Mouse (Mus musculus) kidney, embryonic 15.5 days (tissue): ENCODE results near the gene Cfap97. TPM values are rescaled to one million over a fixed set of nuclear protein-coding genes. Genes with fewer than 3 reads are reported as not detected.
A peak's percentile ranks its signal among the peaks of the same experiment; 100 is the strongest.
"Not testable (repeated sequence)": the region's sequence is repeated elsewhere in the genome, so short reads cannot be mapped to it uniquely, and the experiment has no call there.

ENCODE experiments used
- ATAC-seq: fragments of 200-750 bp; cut with Nextera tagmentation; replicated peaks from 2 replicates; pipeline ENCODE4 v1.8.0; 2017; ENCODE audit warnings: moderate TSS enrichment; ENCODE audit not compliant: low FRiP score
- H3K27ac ChIP-seq: fragments of 300-500 bp; sonication (generic); 2 replicates; pipeline ENCODE4 v1.5.1; 2015; ENCODE audit warnings: mild to moderate bottlenecking, inconsistent platforms
- H3K27me3 ChIP-seq: fragments of 300-500 bp; sonication (generic); 2 replicates; pipeline ENCODE4 v1.6.1; 2015; ENCODE audit warnings: inconsistent platforms
- H3K36me3 ChIP-seq: fragments of 300-500 bp; sonication (generic); 2 replicates; pipeline ENCODE4 v1.6.1; 2015; ENCODE audit warnings: inconsistent platforms
- H3K4me1 ChIP-seq: fragments of 300-500 bp; sonication (generic); 2 replicates; pipeline ENCODE4 v1.6.1; 2015; ENCODE audit warnings: inconsistent platforms
- H3K4me2 ChIP-seq: fragments of 300-500 bp; sonication (generic); 2 replicates; pipeline ENCODE4 v1.6.1; 2015; ENCODE audit warnings: moderate library complexity, mild to moderate bottlenecking, inconsistent platforms
- H3K4me3 ChIP-seq: fragments of 300-500 bp; sonication (generic); replicated peaks from 2 replicates; pipeline ENCODE4 v1.5.1; 2015; ENCODE audit warnings: mild to moderate bottlenecking, inconsistent platforms
- H3K9ac ChIP-seq: fragments of 300-500 bp; sonication (generic); 2 replicates; pipeline ENCODE4 v1.6.1; 2015; ENCODE audit warnings: mild to moderate bottlenecking, inconsistent platforms
- H3K9me3 ChIP-seq: fragments of 300-500 bp; sonication (generic); replicated peaks from 2 replicates; pipeline ENCODE4 v1.6.1; 2016; ENCODE audit warnings: inconsistent platforms
- WGBS: fragments of 180-500 bp; shearing (Covaris S2); methylation state at CpG from one replicate; pipeline ENCODE4 v1.1.7; 2015; ENCODE audit warnings: mixed read lengths; 5-methylcytosine and 5-hydroxymethylcytosine counted together
- polyA plus RNA-seq: library from polyadenylated mRNA; unstranded; fragments of >200 nt; fragmentation: Nextera tagmentation; extraction: Ambion mirVana; gene quantifications from 2 replicates; pipeline ENCODE4 v1.2.1, GENCODE M21; 2015

Gene Cfap97
- 23.7 and 31.0 TPM in 2 replicates for polyA plus RNA-seq

- Histone ChIP-seq H3K9me3 (no peaks in the 10 kb centered on the region), H3K9ac (peak within 1 kb of the TSS; percentile 77), H3K27me3 (peaks cover 14% of the 10 kb centered on the region; the same call in 1 of the 2 replicates), H3K4me1 (peaks cover 15% of the 10 kb centered on the region), H3K36me3 (no peaks in the 10 kb centered on the region), H3K4me3 (peak within 1 kb of the TSS; percentile 84), H3K4me2 (peak within 1 kb of the TSS; percentile 96), H3K27ac (peak within 1 kb of the TSS; percentile 51; the same call in 1 of the 2 replicates)
- WGBS = 1% methylated on average over 70 of the region's 75 CpGs
- peak; percentile 82 for ATAC-seq
These were observed at the start of gene Cfap97 for GRCm38 (mm10) chr8:46151202-46152062. Gene Cfap97, plus strand, starts transcription at chr8:46151771.

GRCm38 (mm10) chr8:46103434-46103833, 48.1 kb upstream of the Cfap97 start:
- Histone ChIP-seq H3K4me3 (no peak overlapping the region), H3K4me2 (no peak overlapping the region), H3K9ac (no peak overlapping the region), H3K27ac (no peak overlapping the region), H3K36me3 (peaks cover 27% of the 10 kb centered on the region), H3K9me3 (peaks cover 8% of the 10 kb centered on the region), H3K4me1 (0 out of 2 replicates have a peak, but pooled peaks cover 4% of the 10 kb centered on the region), H3K27me3 (no peaks in the 10 kb centered on the region)
- ATAC-seq = no peak
- 92% methylated on average over 11 of the region's 11 CpGs for WGBS

DNA sequence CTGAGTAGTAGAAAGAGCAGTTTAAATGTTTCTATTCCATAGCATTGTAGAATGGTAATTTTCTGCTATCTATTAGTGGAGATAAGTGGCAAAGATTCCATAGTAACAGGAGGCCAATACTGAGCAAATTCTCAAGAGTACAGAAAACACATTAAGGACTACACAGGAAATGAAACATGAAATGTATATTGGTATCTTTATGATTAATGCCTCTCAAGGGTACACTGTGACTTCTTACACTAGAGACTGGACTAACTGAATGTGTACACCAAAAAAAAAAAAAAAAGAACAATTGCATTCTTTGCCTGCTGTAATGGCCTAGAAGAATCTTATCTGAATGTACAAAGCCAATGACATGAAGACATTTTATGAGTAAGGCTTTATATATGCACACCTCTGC, 43.9 kb upstream of the Cfap97 start:
- H3K4me3 ChIP-seq = no peak overlapping the region
- no peak for ATAC-seq

GRCm38 (mm10) chr8:46113421-46114170, 38.0 kb upstream of the Cfap97 start:
- H3K27me3 ChIP-seq, H3K27ac ChIP-seq, H3K4me2 ChIP-seq, H3K4me1 ChIP-seq, ATAC-seq, H3K9ac ChIP-seq, H3K36me3 ChIP-seq, H3K9me3 ChIP-seq, H3K4me3 ChIP-seq: not testable (repeated sequence)

More for the DNA sequence above, 43.9 kb upstream of the Cfap97 start:
- Histone ChIP-seq H3K4me1 (peaks cover 9% of the 10 kb centered on the region; the same call in 1 of the 2 replicates), H3K4me2 (no peak overlapping the region), H3K9me3 (no peaks in the 10 kb centered on the region), H3K27me3 (no peaks in the 10 kb centered on the region), H3K27ac (no peak overlapping the region), H3K36me3 (peaks cover 12% of the 10 kb centered on the region), H3K9ac (no peak overlapping the region)

DNA sequence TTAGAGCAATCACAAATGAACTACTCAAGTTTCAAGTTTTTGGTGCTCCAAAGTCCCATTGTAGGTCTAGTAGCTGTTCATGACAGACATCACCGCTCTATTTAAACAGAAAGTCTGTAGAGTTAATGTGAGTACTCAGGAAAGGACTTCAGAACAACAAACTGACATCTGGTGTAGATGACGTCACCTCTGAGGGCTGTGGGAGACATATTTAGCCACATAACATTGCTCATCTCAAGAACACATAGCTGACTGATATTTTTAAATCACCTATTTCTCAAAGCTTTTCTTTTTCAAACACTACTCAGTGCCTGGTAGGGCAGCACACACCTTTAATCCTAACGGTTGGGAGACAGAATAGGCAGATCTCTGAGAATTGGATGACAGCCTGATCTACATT, 34.4 kb upstream of the Cfap97 start:
- Histone ChIP-seq H3K9me3 (no peaks in the 10 kb centered on the region), H3K9ac (no peak overlapping the region), H3K27me3 (no peaks in the 10 kb centered on the region), H3K4me1 (no peaks in the 10 kb centered on the region), H3K27ac (no peak overlapping the region), H3K4me2 (no peak overlapping the region), H3K4me3 (no peak overlapping the region), H3K36me3 (peaks cover 11% of the 10 kb centered on the region)
- ATAC-seq = no peak
- 85% methylated on average over 3 of the region's 3 CpGs for WGBS

GRCm38 (mm10) chr8:46119176-46119575, 32.4 kb upstream of the Cfap97 start:
- Histone ChIP-seq H3K27me3 (no peaks in the 10 kb centered on the region), H3K4me3 (no peak overlapping the region), H3K9me3 (no peaks in the 10 kb centered on the region), H3K9ac (no peak overlapping the region), H3K27ac (no peak overlapping the region), H3K36me3 (peaks cover 16% of the 10 kb centered on the region), H3K4me2 (no peak overlapping the region), H3K4me1 (no peaks in the 10 kb centered on the region)
- no peak for ATAC-seq
- WGBS = 95% methylated on average over 3 of the region's 3 CpGs

DNA sequence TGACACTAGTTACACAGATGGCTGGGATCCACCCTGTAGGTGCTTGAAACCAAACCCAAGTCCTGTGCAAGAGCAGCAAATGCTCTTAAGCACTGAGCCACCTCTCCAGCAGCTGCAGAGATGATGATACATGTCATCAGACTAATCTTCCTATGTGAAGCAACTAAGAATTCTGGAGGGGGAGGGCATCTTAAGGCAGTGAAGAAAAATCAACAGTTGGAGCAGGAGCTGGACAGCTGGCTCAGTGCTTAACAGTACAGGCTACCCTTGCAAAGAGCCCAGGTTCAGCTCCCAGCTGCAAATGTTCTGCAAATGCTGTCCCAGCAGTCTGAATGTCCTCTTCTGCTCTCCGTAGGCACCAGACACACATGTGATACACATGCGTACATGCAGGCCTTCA, 29.1 kb upstream of the Cfap97 start:
- 84% methylated on average over 2 of the region's 2 CpGs for WGBS
- H3K9me3 ChIP-seq = no peaks in the 10 kb centered on the region
- no peak overlapping the region for H3K9ac ChIP-seq
- no peak overlapping the region for H3K4me3 ChIP-seq
- no peaks in the 10 kb centered on the region for H3K4me1 ChIP-seq
- peaks cover 8% of the 10 kb centered on the region; the same call in 1 of the 2 replicates for H3K36me3 ChIP-seq
- H3K27ac ChIP-seq = no peak overlapping the region
- no peak overlapping the region for H3K4me2 ChIP-seq
- no peaks in the 10 kb centered on the region for H3K27me3 ChIP-seq
- no peak for ATAC-seq

DNA sequence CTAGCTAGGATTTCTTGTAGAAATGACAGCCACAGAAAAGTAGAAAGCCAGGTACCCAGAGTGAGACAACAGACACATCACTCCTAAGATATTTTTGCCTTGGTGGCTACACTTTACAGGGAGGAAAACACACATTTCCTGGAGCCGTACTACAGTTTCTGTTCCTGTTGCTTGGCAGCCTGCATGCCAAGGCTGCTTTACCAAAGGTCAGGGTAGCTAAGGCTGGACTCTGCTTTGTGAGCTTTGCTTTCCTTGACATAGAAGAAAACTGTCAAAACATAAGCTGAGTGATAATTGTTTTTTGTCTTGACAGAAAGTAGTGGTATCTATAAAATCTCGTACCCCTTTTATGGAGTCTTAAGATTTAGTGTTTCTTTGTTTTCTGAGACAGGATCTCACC, 21.1 kb upstream of the Cfap97 start:
- Histone ChIP-seq H3K4me1 (no peaks in the 10 kb centered on the region), H3K36me3 (peaks cover 7% of the 10 kb centered on the region; the same call in 1 of the 2 replicates), H3K4me3 (no peak overlapping the region), H3K27me3 (no peaks in the 10 kb centered on the region), H3K9me3 (no peaks in the 10 kb centered on the region; the same call in 1 of the 2 replicates), H3K4me2 (no peak overlapping the region), H3K9ac (no peak overlapping the region), H3K27ac (no peak overlapping the region)
- 52% methylated on average over 2 of the region's 2 CpGs for WGBS
- no peak for ATAC-seq

DNA sequence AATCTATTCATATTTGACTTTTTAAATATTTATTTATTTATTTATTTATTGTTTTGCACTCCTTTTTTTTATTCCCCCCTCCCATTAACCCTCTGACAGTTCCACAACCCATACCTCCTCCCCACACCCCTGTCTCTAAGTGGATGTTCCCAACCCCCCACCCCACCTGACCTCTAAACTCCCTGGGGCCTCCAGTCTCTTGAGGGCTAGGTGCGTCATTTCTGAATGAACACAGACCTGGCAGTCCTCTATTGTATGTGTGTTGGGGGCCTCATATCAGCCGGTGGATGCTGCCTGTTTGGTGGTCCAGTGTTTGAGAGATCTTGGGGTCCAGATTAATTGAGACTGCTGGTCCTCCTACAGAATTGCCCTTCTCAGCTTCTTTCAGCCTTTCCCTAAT, 16.0 kb upstream of the Cfap97 start:
- not testable (repeated sequence) for ATAC-seq, H3K36me3 ChIP-seq, H3K4me3 ChIP-seq, H3K4me1 ChIP-seq, H3K9ac ChIP-seq, H3K9me3 ChIP-seq, H3K27me3 ChIP-seq, H3K27ac ChIP-seq, H3K4me2 ChIP-seq
- 94% methylated on average over 2 of the region's 2 CpGs for WGBS

- Histone ChIP-seq H3K4me2 (no peak overlapping the region), H3K9me3 (no peaks in the 10 kb centered on the region; the same call in 1 of the 2 replicates), H3K36me3 (peaks cover 7% of the 10 kb centered on the region; the same call in 1 of the 2 replicates), H3K4me1 (no peaks in the 10 kb centered on the region), H3K27me3 (no peaks in the 10 kb centered on the region), H3K9ac (no peak overlapping the region), H3K4me3 (no peak overlapping the region), H3K27ac (no peak overlapping the region)
- WGBS = 79% methylated on average over 1 of the region's 1 CpGs
- no peak for ATAC-seq
These were observed 14.2 kb upstream of the Cfap97 start for GRCm38 (mm10) chr8:46137336-46137735.

DNA sequence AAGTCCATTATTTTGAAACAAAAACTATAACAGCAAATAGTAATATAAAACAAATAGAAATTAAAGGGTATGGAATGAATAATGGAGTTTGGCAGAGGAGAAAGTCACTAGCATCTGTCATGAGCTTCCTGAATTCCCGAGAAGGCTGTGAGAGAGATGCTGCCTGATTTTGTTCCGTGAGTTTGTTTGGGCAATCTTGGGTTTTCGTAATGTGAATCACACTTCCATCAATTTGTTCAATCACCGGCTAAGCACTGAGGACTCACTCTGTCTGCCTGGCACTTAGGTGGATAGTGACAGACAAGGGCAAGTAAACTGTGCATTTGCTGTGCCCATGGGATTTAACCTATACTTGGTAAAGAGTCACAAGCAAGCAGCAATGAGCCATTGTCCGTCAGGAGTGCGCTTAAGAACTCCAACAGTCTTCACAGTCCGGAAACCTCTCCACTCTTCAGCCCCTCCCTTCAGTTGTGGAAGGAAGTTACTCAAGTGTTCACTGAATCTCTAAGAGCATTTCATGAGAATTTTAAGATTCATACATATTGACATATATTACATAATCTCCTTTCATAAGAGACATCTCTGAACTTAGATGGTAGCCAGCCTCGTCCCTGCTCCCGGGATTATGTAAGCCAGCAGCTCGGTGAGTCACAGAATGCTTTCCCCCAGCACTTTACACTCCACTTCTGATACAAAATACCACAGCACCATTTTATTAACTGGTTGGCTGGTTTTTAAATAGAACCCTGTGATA, 13.6 kb upstream of the Cfap97 start:
- Histone ChIP-seq H3K36me3 (peaks cover 7% of the 10 kb centered on the region; the same call in 1 of the 2 replicates), H3K9ac (no peak overlapping the region), H3K27me3 (no peaks in the 10 kb centered on the region), H3K4me1 (no peaks in the 10 kb centered on the region), H3K4me3 (no peak overlapping the region), H3K27ac (no peak overlapping the region), H3K9me3 (no peaks in the 10 kb centered on the region; the same call in 1 of the 2 replicates), H3K4me2 (no peak overlapping the region)
- 76% methylated on average over 10 of the region's 10 CpGs for WGBS
- ATAC-seq = no peak
